Mouse (Mus musculus) c-Kit-positive CD71-positive TER-119-negative erythroid progenitor cells, embryonic 14.5 days (primary cell): ENCODE results near the gene Agpat2.

Experiments used
- DNase-seq: peaks from one replicate; pipeline ENCODE4 v3.0.0-alpha.2; 2013; ENCODE audit warnings: low read depth

Agpat2 gene

GRCm38 (mm10) chr2:26625419-26625818, 21.2 kb upstream of the Agpat2 start:
- DNase-seq = no peak

DNA sequence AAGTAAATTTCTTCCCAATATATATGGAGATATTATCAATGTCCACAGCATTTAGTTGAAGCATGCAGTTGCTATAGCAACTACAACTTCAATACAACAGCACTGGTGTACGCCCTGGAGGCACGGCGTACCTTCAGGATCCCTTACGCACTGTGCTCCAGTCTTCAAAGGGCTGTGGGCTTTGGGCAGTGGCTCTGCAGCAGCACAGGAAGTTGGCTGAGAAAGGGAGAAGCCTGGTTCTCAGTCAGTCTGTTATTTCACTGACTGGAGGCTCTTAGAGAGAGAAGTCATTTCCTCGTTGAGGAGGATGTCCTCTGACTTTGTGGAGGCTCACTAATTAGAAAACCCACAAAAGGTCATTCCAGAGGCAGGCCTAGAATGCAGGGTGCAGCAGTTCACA, 18.8 kb upstream of the Agpat2 start:
- DNase-seq = no peak

GRCm38 (mm10) chr2:26621246-26621645, 17.0 kb upstream of the Agpat2 start:
- no peak for DNase-seq

DNA sequence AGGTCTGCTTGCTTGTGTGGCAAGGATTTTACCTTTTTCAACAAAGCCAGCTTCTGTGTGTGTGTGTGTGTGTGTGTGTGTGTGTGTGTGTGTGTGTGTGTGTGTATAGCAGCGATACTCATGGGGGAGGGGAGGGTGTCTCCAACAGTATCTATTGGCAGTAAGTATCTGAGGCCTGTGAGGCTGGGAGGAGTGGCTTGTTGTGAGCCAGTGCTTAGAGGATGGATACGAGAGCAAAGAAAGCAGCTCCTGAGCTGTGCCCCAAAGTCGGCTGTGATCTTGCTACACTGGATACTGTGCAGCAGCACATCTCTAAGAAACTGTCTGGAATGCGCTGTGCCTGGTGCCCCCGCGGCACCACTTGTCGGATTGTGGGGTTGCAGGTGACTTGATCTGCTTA, 13.7 kb upstream of the Agpat2 start:
- no peak for DNase-seq

DNA sequence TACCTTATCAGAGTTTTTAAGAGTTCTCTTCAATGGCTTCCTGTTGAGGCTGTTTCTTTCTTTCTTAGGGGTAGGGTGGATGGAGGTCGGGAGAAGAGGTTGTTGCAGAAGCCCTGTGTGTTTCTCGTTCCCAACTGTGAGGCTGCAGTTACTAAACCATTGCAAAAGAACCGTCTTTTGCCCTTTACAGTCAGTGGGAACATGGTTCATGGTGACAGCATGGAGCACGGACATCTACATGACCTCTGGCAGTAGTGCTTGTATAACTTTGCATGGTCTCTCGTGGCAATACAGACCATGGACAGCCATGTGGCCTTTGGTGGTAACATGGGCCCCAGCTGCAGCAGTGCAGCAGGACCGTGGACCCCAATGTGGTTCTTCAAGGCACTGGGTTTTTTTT, 13.1 kb upstream of the Agpat2 start:
- DNase-seq = no peak

DNA sequence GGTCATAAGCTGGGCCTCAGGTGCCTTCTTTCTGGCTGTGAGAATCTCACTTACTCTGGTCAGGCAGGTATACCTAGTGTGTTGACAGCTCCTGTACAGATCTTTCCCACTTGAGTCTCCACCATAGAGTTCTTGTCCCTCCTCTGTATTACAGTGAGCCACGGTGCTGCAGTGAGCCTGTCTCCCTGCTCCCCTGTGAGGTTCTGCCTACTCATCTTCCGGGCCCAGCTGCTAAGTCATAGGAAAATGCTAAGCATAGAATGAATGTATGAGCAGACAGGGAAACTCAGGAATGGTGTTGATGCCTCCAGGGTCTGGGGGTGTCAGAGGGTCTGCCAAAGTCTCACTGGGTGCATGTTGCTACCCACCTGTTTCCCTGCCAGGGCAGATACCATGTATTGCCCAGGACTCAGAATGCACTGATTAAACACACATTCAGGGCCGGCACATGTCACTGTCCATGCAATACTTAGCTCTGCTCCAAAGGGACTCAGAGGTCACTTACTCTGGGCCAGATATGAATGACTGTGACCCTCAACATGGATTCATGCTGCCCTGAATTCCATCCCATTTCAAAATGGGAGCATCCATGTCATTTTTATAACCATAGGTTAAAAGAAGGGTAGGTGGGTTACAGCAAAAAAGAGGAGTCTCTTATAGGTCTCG, 11.4 kb upstream of the Agpat2 start:
- no peak for DNase-seq

GRCm38 (mm10) chr2:26614903-26615302, 10.7 kb upstream of the Agpat2 start:
- no peak for DNase-seq

DNA sequence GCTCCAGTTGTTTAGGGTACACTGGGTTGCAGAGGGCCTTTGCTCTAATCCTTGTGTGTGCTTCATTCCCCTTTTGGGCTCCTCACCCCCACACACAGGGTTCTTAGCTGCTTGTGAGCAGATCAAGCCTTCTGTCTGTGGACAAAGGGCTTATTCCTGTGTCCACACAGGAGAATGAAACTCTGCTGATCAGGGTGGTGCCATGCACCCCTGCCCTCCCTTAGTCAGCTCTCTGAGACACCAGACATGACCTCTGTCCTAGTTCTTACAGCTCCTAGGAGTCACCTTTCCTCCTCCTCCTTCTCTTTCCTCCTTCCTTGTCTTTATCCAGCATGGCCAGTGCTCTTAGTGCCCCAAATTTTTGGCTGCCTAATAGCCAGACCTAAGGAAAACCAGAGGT, 7.7 kb upstream of the Agpat2 start:
- no peak for DNase-seq

GRCm38 (mm10) chr2:26611054-26611453, 6.8 kb upstream of the Agpat2 start:
- DNase-seq = no peak

DNA sequence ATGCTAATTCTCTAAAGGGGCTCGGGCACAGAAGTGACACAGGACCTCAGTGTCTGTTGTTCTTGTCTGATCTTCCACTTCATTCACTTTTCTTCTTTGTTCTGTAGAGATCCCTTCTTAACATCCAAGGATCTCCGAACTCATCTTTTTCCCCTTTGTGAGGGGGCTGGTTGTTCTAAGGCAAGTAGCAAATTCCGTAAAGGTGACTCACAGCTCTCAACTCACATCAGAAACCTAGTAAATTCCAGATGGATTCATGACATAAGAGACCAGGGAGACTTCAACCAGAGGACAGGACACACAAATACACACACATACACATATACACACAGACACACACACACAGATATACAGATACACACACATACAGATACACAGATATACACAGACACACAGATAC, 6.3 kb upstream of the Agpat2 start:
- no peak for DNase-seq

DNA sequence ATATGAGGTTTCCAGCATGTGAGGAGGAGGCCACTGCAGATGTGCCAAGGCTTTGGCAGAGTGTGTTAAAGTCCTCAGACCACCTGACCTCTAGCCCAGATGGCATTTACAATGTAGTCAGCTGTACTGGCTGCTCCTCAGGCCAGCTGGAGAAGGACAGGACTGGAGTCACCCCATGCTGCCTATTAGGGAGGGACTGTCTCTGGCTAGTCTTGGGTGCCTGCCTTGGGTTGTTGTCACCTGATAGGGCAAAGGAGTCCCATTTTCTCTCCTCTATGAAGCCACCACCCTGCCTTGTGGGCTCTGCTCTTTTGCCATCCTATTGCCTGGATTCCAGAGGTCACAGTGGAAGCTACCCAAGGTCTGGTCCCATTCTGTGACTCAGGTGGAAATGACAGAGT, 5.0 kb upstream of the Agpat2 start:
- no peak for DNase-seq

- no peak for DNase-seq
These were observed 4.6 kb upstream of the Agpat2 start for GRCm38 (mm10) chr2:26608781-26609180.

- DNase-seq = no peak
These were observed 3.1 kb upstream of the Agpat2 start for GRCm38 (mm10) chr2:26607056-26607910.

DNA sequence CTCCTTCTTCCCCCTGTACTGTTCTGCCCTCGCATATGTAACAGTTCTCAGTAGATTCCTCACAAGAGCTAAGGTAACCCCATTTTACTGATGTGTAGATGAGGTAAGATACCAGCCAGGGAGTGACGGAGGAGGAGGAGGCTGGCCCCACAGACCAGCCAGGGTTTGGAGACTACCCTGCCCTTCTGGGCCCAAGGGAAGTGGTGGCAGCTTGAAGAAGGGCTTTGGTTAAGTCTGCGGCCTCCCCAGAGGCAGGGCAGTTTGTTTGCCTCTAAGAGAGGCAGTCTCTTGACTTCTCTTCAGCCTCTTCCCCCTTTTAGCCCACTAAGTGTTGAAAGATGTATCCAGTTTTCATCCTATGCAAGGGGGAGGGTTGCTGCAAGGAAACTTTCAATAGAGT, 2.4 kb upstream of the Agpat2 start:
- DNase-seq = no peak

GRCm38 (mm10) chr2:26605331-26605730, 1.1 kb upstream of the Agpat2 start:
- no peak for DNase-seq

DNA sequence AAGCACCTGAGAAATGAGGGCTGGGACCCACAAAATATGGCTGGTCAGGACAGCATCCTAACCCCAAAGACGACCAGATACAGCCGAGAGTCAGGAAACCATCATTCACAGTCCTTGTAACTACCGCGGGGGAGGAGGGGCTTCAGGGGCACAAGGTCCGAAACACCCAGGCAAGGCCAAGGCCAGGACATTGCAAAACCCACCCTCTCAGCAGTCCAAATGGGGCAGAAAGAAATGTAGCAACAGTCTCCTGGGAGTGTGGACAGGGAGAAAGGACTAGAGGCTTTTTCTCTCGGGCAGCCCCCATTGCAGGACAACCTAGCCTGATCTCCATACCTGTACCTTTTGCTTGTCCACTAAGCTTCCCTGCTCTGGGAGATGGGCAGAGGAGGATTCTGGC, 1.1 kb downstream of the Agpat2 start:
- no peak for DNase-seq

GRCm38 (mm10) chr2:26602631-26603030, 1.6 kb downstream of the Agpat2 start:
- no peak for DNase-seq

DNA sequence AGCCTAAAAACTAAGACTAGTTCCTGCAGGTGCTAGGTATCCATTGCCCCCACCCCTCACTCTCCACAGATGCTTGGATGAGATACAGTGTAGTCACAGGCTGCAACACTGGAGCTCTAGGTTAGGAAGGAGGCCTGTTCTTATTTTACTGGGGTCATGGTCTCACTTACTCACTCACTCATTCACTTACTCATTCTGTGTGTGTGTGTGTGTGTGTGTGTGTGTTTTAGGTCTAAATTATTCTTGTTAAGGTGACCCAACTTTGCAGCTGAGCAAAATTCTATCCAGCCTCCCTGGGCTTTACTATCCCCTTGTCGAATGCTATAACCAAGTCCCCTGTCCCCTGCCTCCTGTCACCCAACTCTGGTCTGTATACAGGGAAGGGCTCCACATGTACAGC, 2.6 kb downstream of the Agpat2 start:
- DNase-seq = no peak

- DNase-seq = no peak
These were observed 3.6 kb downstream of the Agpat2 start for GRCm38 (mm10) chr2:26600664-26601063.

- no peak for DNase-seq
These were observed 4.3 kb downstream of the Agpat2 start for GRCm38 (mm10) chr2:26599965-26600364.

- DNase-seq = no peak
These were observed 5.8 kb downstream of the Agpat2 start for GRCm38 (mm10) chr2:26598462-26598861.

- DNase-seq = no peak
These were observed 6.4 kb downstream of the Agpat2 start for GRCm38 (mm10) chr2:26597810-26598209.

DNA sequence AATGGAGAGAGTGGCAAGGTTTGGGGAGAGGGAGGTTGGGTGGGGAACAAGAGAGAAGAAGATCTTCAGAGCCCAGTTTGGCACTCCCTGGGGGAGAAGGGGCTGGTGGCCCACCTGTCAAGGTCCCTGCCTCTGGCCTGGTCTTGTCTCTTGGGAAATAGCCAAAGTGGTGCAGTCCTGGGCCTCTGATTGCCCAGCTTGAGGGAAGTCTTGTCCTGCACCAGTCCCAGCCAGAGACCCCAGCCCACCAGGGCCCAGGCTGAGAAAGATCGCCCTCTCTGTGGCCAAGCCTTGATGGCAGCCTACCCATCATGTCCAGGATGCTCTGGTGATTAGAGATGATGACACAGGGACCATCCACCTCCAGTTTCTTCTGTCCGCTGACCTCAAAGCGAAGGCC, 7.3 kb downstream of the Agpat2 start:
- DNase-seq = no peak
